Comparison of ENCODE assay signal across 35 mouse cellular contexts in the genomic region with DNA sequence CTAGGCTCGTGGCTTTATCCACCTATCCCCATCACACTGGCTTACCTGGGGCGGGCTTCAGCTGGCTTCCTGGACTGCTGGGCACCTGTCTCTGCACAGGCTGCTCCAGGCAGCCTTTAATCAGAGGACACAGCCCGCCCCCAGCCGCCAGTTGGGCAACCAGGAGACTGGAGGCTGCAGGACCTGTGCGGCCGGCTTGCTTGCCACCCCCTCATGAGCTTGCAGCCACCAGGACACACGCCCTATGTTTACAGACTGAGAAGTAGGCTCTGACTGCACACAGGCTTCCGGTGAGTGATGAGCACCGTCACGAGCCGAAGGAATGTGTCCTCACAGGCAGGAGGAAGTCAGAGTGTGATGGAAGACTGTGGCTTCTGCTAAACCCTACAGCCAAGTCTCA. TPM values are rescaled to one million over a fixed set of nuclear protein-coding genes. Genes with fewer than 3 reads are reported as not detected.
DNase-seq lines count a peak whose midpoint lies in the region; ATAC-seq and TF ChIP-seq lines count a peak whose summit lies in the region.
"Had no signal": no experiment of that assay in that cellular context is flagged by ENCODE, and none has a peak within 500 bp of the region (broad histone marks: within the 10 kb centered on the region; RNA-seq: fewer than 3 reads in every experiment).

Trex2 (minus strand) TSS at position 93 of the 400 bp plus-strand sequence.

- ATAC-seq in liver, postnatal 0 days: peak; percentile 29; the same call in 1 of the 2 replicates
- no peak for ATAC-seq in activated CD4-positive, CD25-positive, alpha-beta regulatory T cell, adult 4 months
- ATAC-seq: CD4-positive, CD25-positive, alpha-beta regulatory T cell, adult 4 months; forebrain, embryonic 15.5 days; intestine, embryonic 16.5 days; midbrain, embryonic 15.5 days had no signal

- no peaks in the 10 kb centered on the region for H3K4me1 ChIP-seq in liver, postnatal 0 days (ENCODE audit: insufficient read depth)
- H3K4me1 ChIP-seq: forebrain, embryonic 10.5 days; forebrain, embryonic 15.5 days; hindbrain, embryonic 13.5 days; midbrain, embryonic 15.5 days; neural tube, embryonic 15.5 days had no signal

- TF ChIP-seq EP300 in liver, postnatal 0 days (IDR thresholded peaks at IDR 0.05; ENCODE audit: low read depth): no peak

- TF ChIP-seq CTCF in liver, postnatal 0 days (IDR thresholded peaks at IDR 0.05; ENCODE audit: low read depth): no peak

- H3K36me3 ChIP-seq in liver, postnatal 0 days (replicated peaks; ENCODE audit: insufficient read depth, low read length): no peaks in the 10 kb centered on the region
- H3K36me3 ChIP-seq: forebrain, embryonic 15.5 days; midbrain, embryonic 15.5 days; neural tube, embryonic 15.5 days had no signal

- no peak within 1 kb of the TSS for H3K27ac ChIP-seq in liver, postnatal 0 days (ENCODE audit: low read depth)
- H3K27ac ChIP-seq: forebrain, embryonic 10.5 days; forebrain, embryonic 15.5 days; gastrocnemius, adult 2 months; heart, adult 2 months; hindbrain, embryonic 13.5 days; midbrain, embryonic 15.5 days; neural tube, embryonic 15.5 days had no signal

- H3K4me2 ChIP-seq in liver, postnatal 0 days (ENCODE audit: low read depth, low read length): no peak within 1 kb of the TSS
- H3K4me2 ChIP-seq: forebrain, embryonic 15.5 days; heart, embryonic 12.5 days; hindbrain, embryonic 13.5 days; lung, embryonic 14.5 days; midbrain, embryonic 15.5 days; neural tube, embryonic 15.5 days had no signal

- no peak within 1 kb of the TSS for H3K4me3 ChIP-seq in liver, postnatal 0 days (ENCODE audit: low read depth, low read length)
- H3K4me3 ChIP-seq: forebrain, embryonic 10.5 days; forebrain, embryonic 15.5 days; gastrocnemius, adult 2 months; heart, adult 2 months; heart, embryonic 12.5 days; hindbrain, embryonic 13.5 days; midbrain, embryonic 15.5 days; neural tube, embryonic 15.5 days had no signal

- no peaks in the 10 kb centered on the region for H3K9me3 ChIP-seq in liver, postnatal 0 days (ENCODE audit: low read length)
- H3K9me3 ChIP-seq: forebrain, embryonic 10.5 days; forebrain, embryonic 15.5 days; heart, embryonic 12.5 days; hindbrain, embryonic 13.5 days; midbrain, embryonic 15.5 days; neural tube, embryonic 15.5 days had no signal

- DNase-seq in liver, postnatal 0 days: no peak
- DNase-seq in liver: no peak
- peak; percentile 20 for DNase-seq in urinary bladder, postnatal 25 days (ENCODE audit: low spot score)
- DNase-seq in urinary bladder, adult 2 months (ENCODE audit: low spot score): no peak
- DNase-seq in lung, postnatal 36 days: peak; percentile 14
- DNase-seq in yolk sac, embryonic 10.5 days (ENCODE audit: low spot score): peak; percentile 2
- DNase-seq: adrenal gland, adult 8-10 months; cerebellum, adult 8-10 months; cerebellum, postnatal 25 days; gastrocnemius, adult 2 months; gastrocnemius, postnatal 36 days; heart, adult 2 months; heart, postnatal 4 days; kidney, adult 9 months; kidney, postnatal 10 days; layer of hippocampus, postnatal 36 days; left cerebral cortex, postnatal 4 days; lung, embryonic 14.5 days; retina, postnatal 1 day; right cerebral cortex, postnatal 14 days; thymus, postnatal 14 days had no signal

- no peak within 1 kb of the TSS for H3K9ac ChIP-seq in liver, postnatal 0 days (replicated peaks)
- H3K9ac ChIP-seq: forebrain, embryonic 15.5 days; heart, embryonic 12.5 days; hindbrain, embryonic 13.5 days; lung, embryonic 14.5 days; midbrain, embryonic 15.5 days; neural tube, embryonic 15.5 days had no signal

- 55% methylated on average over 11 of the region's 11 CpGs for WGBS in liver, postnatal 0 days (ENCODE audit: insufficient replicate concordance)

- H3K27me3 ChIP-seq in liver, postnatal 0 days (ENCODE audit: insufficient read depth, low read length): no peaks in the 10 kb centered on the region; the same call in 1 of the 2 replicates
- H3K27me3 ChIP-seq: forebrain, embryonic 15.5 days; heart, embryonic 12.5 days; hindbrain, embryonic 13.5 days; midbrain, embryonic 15.5 days; neural tube, embryonic 15.5 days had no signal

RNA-seq across cellular contexts. Expression of gene Trex2, which starts in this region (rescaled TPM):
- not detected in 2 replicates for polyA plus RNA-seq in liver, postnatal 0 days (2015; fragmentation: Nextera tagmentation; extraction: Ambion mirVana)
- 3.9 and 4.8 TPM in 2 replicates for polyA plus RNA-seq in urinary bladder, adult 2 months (2012; rRNA removed)
- not detected for polyA plus RNA-seq in activated CD4-positive, CD25-positive, alpha-beta regulatory T cell, adult 4 months (2017; shearing (Covaris generic))
- polyA plus RNA-seq: CD4-positive, CD25-positive, alpha-beta regulatory T cell, adult 4 months; embryonic facial prominence, embryonic 11.5 days; forebrain, embryonic 10.5 days; forebrain, embryonic 15.5 days; frontal cortex, adult 2 months; heart, adult 2 months; heart, embryonic 12.5 days; heart, postnatal 0 days; hindbrain, embryonic 13.5 days; intestine, embryonic 16.5 days; liver, adult 2 months; midbrain, embryonic 15.5 days; neural tube, embryonic 15.5 days; spleen, adult 2 months had no signal

Comparison
In these comparisons a context has a peak if more than half of its experiments do, and no peak if none do; other contexts are left out.
1. DNase-seq: peak in urinary bladder, postnatal 25 days (single experiment), lung, postnatal 36 days (single experiment) and yolk sac, embryonic 10.5 days (single experiment); none in liver, postnatal 0 days (single experiment), liver (single experiment) and urinary bladder, adult 2 months (single experiment).
2. Peak in ATAC-seq in liver, postnatal 0 days; RNA of the gene not detected or under 1 TPM.